29 mouse cellular contexts compared by ENCODE assay signal in genomic region chr9:108223633-108224032, GRCm38 (mm10). TPM values are rescaled to one million over a fixed set of nuclear protein-coding genes. Genes with fewer than 3 reads are reported as not detected.
DNase-seq lines count a peak whose midpoint lies in the region; ATAC-seq and TF ChIP-seq lines count a peak whose summit lies in the region.
"Had no signal": no experiment of that assay in that cellular context is flagged by ENCODE, and none has a peak within 500 bp of the region (broad histone marks: within the 10 kb centered on the region; RNA-seq: fewer than 3 reads in every experiment).

No protein-coding gene starts in this region.

- no peaks in the 10 kb centered on the region for H3K36me3 ChIP-seq in liver, adult 2 months (ENCODE audit: control insufficient read depth, insufficient read depth, low read length)
- no peaks in the 10 kb centered on the region for H3K36me3 ChIP-seq in liver, embryonic 12.5 days
- no peaks in the 10 kb centered on the region for H3K36me3 ChIP-seq in kidney, embryonic 14.5 days (ENCODE audit: control insufficient read depth, insufficient read depth, low read length)
- no peaks in the 10 kb centered on the region for H3K36me3 ChIP-seq in forebrain, embryonic 11.5 days (ENCODE audit: control insufficient read depth, insufficient read depth, low read length)
- H3K36me3 ChIP-seq: neural tube, embryonic 15.5 days; stomach, embryonic 15.5 days had no signal

- no peaks in the 10 kb centered on the region for H3K27me3 ChIP-seq in liver, adult 2 months (ENCODE audit: control insufficient read depth, insufficient read depth, low read length)
- H3K27me3 ChIP-seq in liver, embryonic 12.5 days (replicated peaks), result no peaks in the 10 kb centered on the region
- no peaks in the 10 kb centered on the region for H3K27me3 ChIP-seq in kidney, embryonic 14.5 days (ENCODE audit: control insufficient read depth, insufficient read depth, low read length)
- no peaks in the 10 kb centered on the region for H3K27me3 ChIP-seq in forebrain, embryonic 11.5 days (ENCODE audit: control insufficient read depth, insufficient read depth, low read length)
- H3K27me3 ChIP-seq: CH12.LX; forebrain, embryonic 13.5 days; hindbrain, embryonic 13.5 days; megakaryocyte, embryonic 14.5 days; neural tube, embryonic 15.5 days; stomach, embryonic 15.5 days had no signal

- H3K4me3 ChIP-seq in liver, adult 2 months (ENCODE audit: insufficient read depth, low read depth, low read length), result no peak overlapping the region
- H3K4me3 ChIP-seq in liver, embryonic 12.5 days, result no peak overlapping the region
- no peak overlapping the region for H3K4me3 ChIP-seq in embryonic fibroblast, embryonic 13.5 days (ENCODE audit: insufficient read depth, low read length)
- no peak overlapping the region for H3K4me3 ChIP-seq in kidney, embryonic 14.5 days (ENCODE audit: low read length)
- no peak overlapping the region for H3K4me3 ChIP-seq in forebrain, embryonic 11.5 days (ENCODE audit: low read depth, low read length)
- H3K4me3 ChIP-seq: forebrain, embryonic 13.5 days; hindbrain, embryonic 13.5 days; megakaryocyte, embryonic 14.5 days; neural tube, embryonic 15.5 days; stomach, embryonic 15.5 days had no signal

- TF ChIP-seq CTCF in liver, adult 2 months (IDR thresholded peaks at IDR 0.05; ENCODE audit: low read depth, low read length), result no peak
- TF ChIP-seq CTCF in embryonic fibroblast, embryonic 13.5 days (IDR thresholded peaks at IDR 0.05; ENCODE audit: borderline replicate concordance, insufficient read depth, low read length), result no peak

- H3K4me2 ChIP-seq in liver, embryonic 12.5 days, result no peak overlapping the region
- no peak overlapping the region for H3K4me2 ChIP-seq in kidney, embryonic 14.5 days (replicated peaks; ENCODE audit: low read depth, low read length)
- H3K4me2 ChIP-seq in forebrain, embryonic 11.5 days (ENCODE audit: low read depth, low read length, severe bottlenecking), result no peak overlapping the region
- H3K4me2 ChIP-seq: forebrain, embryonic 13.5 days; heart, embryonic 11.5 days; hindbrain, embryonic 13.5 days; neural tube, embryonic 15.5 days; stomach, embryonic 15.5 days had no signal

- peaks cover 10% of the 10 kb centered on the region; the same call in 1 of the 2 replicates for H3K79me2 ChIP-seq in liver, adult 2 months (ENCODE audit: control insufficient read depth, insufficient read depth, low read length)

- WGBS in liver, adult 2 months, result 79% methylated on average over 1 of the region's 1 CpGs
- WGBS in liver, embryonic 12.5 days (ENCODE audit: insufficient replicate concordance), result 79% methylated on average over 1 of the region's 1 CpGs
- 44% methylated on average over 1 of the region's 1 CpGs for WGBS in kidney, embryonic 14.5 days
- 98% methylated on average over 1 of the region's 1 CpGs for WGBS in forebrain, embryonic 11.5 days

- no peak for TF ChIP-seq POLR2A in liver, adult 2 months (IDR thresholded peaks at IDR 0.05; ENCODE audit: extremely low read depth, insufficient read depth, low read length)
- TF ChIP-seq POLR2A in embryonic fibroblast, embryonic 13.5 days (IDR thresholded peaks at IDR 0.05; ENCODE audit: low read depth, low read length), result no peak

- ATAC-seq in liver, embryonic 12.5 days, result no peak
- peak; percentile 65; the same call in 1 of the 2 replicates for ATAC-seq in kidney, embryonic 14.5 days (ENCODE audit: low FRiP score, low TSS enrichment)
- ATAC-seq in forebrain, embryonic 11.5 days (replicated peaks; ENCODE audit: low FRiP score), result no peak
- ATAC-seq: forebrain, embryonic 13.5 days; lung, postnatal 0 days had no signal

- no peaks in the 10 kb centered on the region for H3K9me3 ChIP-seq in liver, embryonic 12.5 days (replicated peaks)
- H3K9me3 ChIP-seq in kidney, embryonic 14.5 days (ENCODE audit: control insufficient read depth, low read length), result no peaks in the 10 kb centered on the region
- no peaks in the 10 kb centered on the region for H3K9me3 ChIP-seq in forebrain, embryonic 11.5 days (ENCODE audit: control insufficient read depth, low read length)
- H3K9me3 ChIP-seq: forebrain, embryonic 13.5 days; hindbrain, embryonic 13.5 days; megakaryocyte, embryonic 14.5 days; neural tube, embryonic 15.5 days; stomach, embryonic 15.5 days had no signal

- DNase-seq in liver, adult 2 months (ENCODE audit: extremely low read depth, low read depth, low spot score), result peak; percentile 37
- peak; percentile 23 to 55 for DNase-seq in kidney, postnatal 25 days
- no peak for DNase-seq in spleen, postnatal 4 days (ENCODE audit: low spot score in 2 of 2)
- DNase-seq in forebrain, embryonic 11.5 days (ENCODE audit: low spot score), result no peak
- no peak for DNase-seq in adrenal gland, postnatal 14 days
- DNase-seq: adrenal gland, adult 8-10 months; B cell, adult 2 months; cerebellum, adult 11 months; cerebellum, adult 9-10 months; gastrocnemius, postnatal 36 days; heart, adult 18-20 months; heart, postnatal 36 days; liver; lung, adult 18-20 months; lung, postnatal 4 days; midbrain, embryonic 14.5 days; retina, postnatal 1 day; right cerebral cortex, postnatal 14 days had no signal

- H3K9ac ChIP-seq in liver, adult 2 months (ENCODE audit: low read depth, low read length), result no peak overlapping the region
- no peak overlapping the region for H3K9ac ChIP-seq in liver, embryonic 12.5 days
- no peak overlapping the region for H3K9ac ChIP-seq in kidney, embryonic 14.5 days (ENCODE audit: low read depth, low read length)
- no peak overlapping the region for H3K9ac ChIP-seq in forebrain, embryonic 11.5 days (ENCODE audit: low read length)
- H3K9ac ChIP-seq: forebrain, embryonic 13.5 days; hindbrain, embryonic 13.5 days; neural tube, embryonic 15.5 days; stomach, embryonic 15.5 days had no signal

- H3K27ac ChIP-seq in liver, adult 2 months (replicated peaks; ENCODE audit: insufficient read depth, low read depth, low read length), result no peak overlapping the region
- no peak overlapping the region for H3K27ac ChIP-seq in liver, embryonic 12.5 days
- H3K27ac ChIP-seq in embryonic fibroblast, embryonic 13.5 days (ENCODE audit: insufficient read depth, low read length), result peak overlapping the region; percentile 44; the same call in 1 of the 2 replicates
- H3K27ac ChIP-seq in kidney, embryonic 14.5 days (ENCODE audit: low read depth, low read length), result peak overlapping the region; percentile 82; the same call in 1 of the 2 replicates
- no peak overlapping the region for H3K27ac ChIP-seq in forebrain, embryonic 11.5 days (ENCODE audit: low read depth, low read length)
- H3K27ac ChIP-seq: forebrain, embryonic 13.5 days; hindbrain, embryonic 13.5 days; neural tube, embryonic 15.5 days; stomach, embryonic 15.5 days had no signal

- peaks cover 25% of the 10 kb centered on the region for H3K4me1 ChIP-seq in liver, adult 2 months (ENCODE audit: control insufficient read depth, insufficient read depth, low read length)
- H3K4me1 ChIP-seq in liver, embryonic 12.5 days, result 0 out of 2 replicates have a peak, but pooled peaks cover 3% of the 10 kb centered on the region
- peaks cover 4% of the 10 kb centered on the region; the same call in 1 of the 2 replicates for H3K4me1 ChIP-seq in embryonic fibroblast, embryonic 13.5 days (ENCODE audit: control insufficient read depth, insufficient read depth, low read length)
- peaks cover 21% of the 10 kb centered on the region for H3K4me1 ChIP-seq in kidney, embryonic 14.5 days (ENCODE audit: control insufficient read depth, insufficient read depth, low read length)
- no peaks in the 10 kb centered on the region for H3K4me1 ChIP-seq in forebrain, embryonic 11.5 days (replicated peaks; ENCODE audit: control insufficient read depth, insufficient read depth, low read length)
- H3K4me1 ChIP-seq: forebrain, embryonic 13.5 days; stomach, embryonic 15.5 days had no signal

RNA-seq across cellular contexts. Expression of gene Bsn, which starts 33.4 kb away (rescaled TPM):
- total RNA-seq in liver, adult 2 months (2014; rRNA removed), result under 0.01 TPM in 2 replicates
- polyA plus RNA-seq in liver, adult 2 months (2012; rRNA removed), result under 0.01 TPM in 1 of 2 replicates, not detected in the other
- polyA plus RNA-seq in liver, embryonic 12.5 days (2016; fragmentation: Nextera tagmentation; extraction: Ambion mirVana), result 2.8 and 3.0 TPM in 2 replicates
- polyA plus RNA-seq in embryonic fibroblast, embryonic 13.5 days (2011; ENCODE audit: insufficient read length, low read depth, missing spikeins), result 0.08 and 0.25 TPM in 2 replicates
- polyA plus RNA-seq in kidney, embryonic 14.5 days (2014; fragmentation: Nextera tagmentation; extraction: Ambion mirVana), result 0.76 and 0.77 TPM in 2 replicates
- polyA plus RNA-seq in forebrain, embryonic 11.5 days (2014; fragmentation: Nextera tagmentation; extraction: Ambion mirVana), result 2.5 and 3.0 TPM in 2 replicates
- total RNA-seq in adrenal gland, postnatal 14 days (2021), result 2.9 TPM in 2 replicates

RNA-seq across cellular contexts. Expression of gene Dag1, which starts 40.1 kb away (rescaled TPM):
- total RNA-seq in liver, adult 2 months (2014; rRNA removed), result 20.7 and 28.8 TPM in 2 replicates
- polyA plus RNA-seq in liver, adult 2 months (2012; rRNA removed), result 24.9 and 29.9 TPM in 2 replicates
- 20.7 and 22.1 TPM in 2 replicates for polyA plus RNA-seq in liver, embryonic 12.5 days (2016; fragmentation: Nextera tagmentation; extraction: Ambion mirVana)
- polyA plus RNA-seq in embryonic fibroblast, embryonic 13.5 days (2011; ENCODE audit: insufficient read length, low read depth, missing spikeins), result 102 and 109 TPM in 2 replicates
- 60.7 and 129 TPM in 2 replicates for polyA plus RNA-seq in kidney, embryonic 14.5 days (2014; fragmentation: Nextera tagmentation; extraction: Ambion mirVana)
- polyA plus RNA-seq in forebrain, embryonic 11.5 days (2014; fragmentation: Nextera tagmentation; extraction: Ambion mirVana), result 77.1 and 82.0 TPM in 2 replicates
- total RNA-seq in adrenal gland, postnatal 14 days (2021), result 156 and 176 TPM in 2 replicates

Comparison
In these comparisons a context has a peak if more than half of its experiments do, and no peak if none do; other contexts are left out.
1. DNase-seq: peak in liver, adult 2 months (single experiment) and kidney, postnatal 25 days (2 of 2); none in spleen, postnatal 4 days (0 of 2), forebrain, embryonic 11.5 days (single experiment) and adrenal gland, postnatal 14 days (single experiment).
2. H3K27ac ChIP-seq: peak in embryonic fibroblast, embryonic 13.5 days (single experiment) and kidney, embryonic 14.5 days (single experiment); none in liver, adult 2 months (single experiment), liver, embryonic 12.5 days (single experiment) and forebrain, embryonic 11.5 days (single experiment).